ENCODE assay signal across 12 mouse cellular contexts in the genomic region with DNA sequence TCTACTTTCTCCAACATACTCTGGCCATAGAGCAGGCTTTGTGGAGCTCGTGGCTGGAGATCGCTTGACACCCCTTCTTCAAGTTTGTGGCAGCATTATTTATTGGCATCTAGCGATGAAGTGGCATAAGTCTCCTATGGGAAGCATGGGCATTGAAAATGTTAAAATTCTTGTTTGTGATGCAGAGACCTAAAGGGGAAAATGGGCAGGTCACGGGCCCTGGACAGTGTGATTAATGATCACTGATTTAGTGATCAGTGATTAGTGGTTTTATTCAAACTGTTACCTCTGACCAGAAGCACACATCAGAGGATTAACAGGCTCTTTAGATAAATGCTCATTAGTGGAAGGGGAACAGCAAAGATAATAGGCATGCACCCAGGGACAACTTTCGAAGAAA. TPM values are rescaled to one million over a fixed set of nuclear protein-coding genes. Genes with fewer than 3 reads are reported as not detected.
DNase-seq lines count a peak whose midpoint lies in the region; ATAC-seq and TF ChIP-seq lines count a peak whose summit lies in the region.
"Had no signal": no experiment of that assay in that cellular context is flagged by ENCODE, and none has a peak within 500 bp of the region (broad histone marks: within the 10 kb centered on the region; RNA-seq: fewer than 3 reads in every experiment).

No protein-coding gene starts in this region.

- no peak for DNase-seq in heart, postnatal 4 days
- no peak for DNase-seq in limb, embryonic 14.5 days (ENCODE audit: low spot score)
- DNase-seq in frontal cortex, postnatal 10 days (ENCODE audit: low spot score in 2 of 2) = no peak
- DNase-seq in lung, postnatal 36 days = no peak
- no peak for DNase-seq in urinary bladder, postnatal 36 days (ENCODE audit: low spot score in 2 of 2)
- DNase-seq: adrenal gland, adult 2 months; kidney, adult 8-10 months had no signal

- no peak for ATAC-seq in heart, embryonic 14.5 days (ENCODE audit: insufficient number of reproducible peaks, insufficient read depth, low FRiP score, low read depth)
- no peak for ATAC-seq in embryonic facial prominence, embryonic 12.5 days (ENCODE audit: insufficient number of reproducible peaks, insufficient read depth, low FRiP score, low TSS enrichment)
- peak; percentile 7; the same call in 1 of the 2 replicates for ATAC-seq in forebrain, embryonic 12.5 days (ENCODE audit: low FRiP score)
- ATAC-seq in limb, embryonic 14.5 days (ENCODE audit: low FRiP score, low read depth) = no peak

- TF ChIP-seq POLR2A in limb, embryonic 14.5 days (IDR thresholded peaks at IDR 0.05; ENCODE audit: borderline replicate concordance, extremely low read depth, insufficient read depth, insufficient read length) = no peak

- H3K9ac ChIP-seq in heart, embryonic 14.5 days (ENCODE audit: low read length) = peak overlapping the region; percentile 93
- H3K9ac ChIP-seq in embryonic facial prominence, embryonic 12.5 days = no peak overlapping the region
- peak overlapping the region; percentile 77; the same call in 1 of the 2 replicates for H3K9ac ChIP-seq in forebrain, embryonic 12.5 days
- peak overlapping the region; percentile 87 for H3K9ac ChIP-seq in limb, embryonic 14.5 days (ENCODE audit: low read depth, low read length, severe bottlenecking)

- H3K27me3 ChIP-seq in heart, embryonic 14.5 days (ENCODE audit: control insufficient read depth, insufficient read depth, low read length) = no peaks in the 10 kb centered on the region
- H3K27me3 ChIP-seq in embryonic facial prominence, embryonic 12.5 days = peaks cover 22% of the 10 kb centered on the region
- H3K27me3 ChIP-seq in forebrain, embryonic 12.5 days = peaks cover 57% of the 10 kb centered on the region
- peaks cover 12% of the 10 kb centered on the region; the same call in 1 of the 2 replicates for H3K27me3 ChIP-seq in limb, embryonic 14.5 days (ENCODE audit: control insufficient read depth, insufficient read depth, low read length)

- peak overlapping the region; percentile 60 to 83; a peak in 3 of 4 replicates for H3K4me3 ChIP-seq in heart, embryonic 14.5 days (ENCODE audit: control insufficient read depth in 1 of 2, insufficient read depth in 1 of 2, low read depth in 1 of 2, low read length in 2 of 2)
- H3K4me3 ChIP-seq in embryonic facial prominence, embryonic 12.5 days = peak overlapping the region; percentile 64
- H3K4me3 ChIP-seq in forebrain, embryonic 12.5 days (replicated peaks) = peak overlapping the region; percentile 67
- H3K4me3 ChIP-seq in limb, embryonic 14.5 days (replicated peaks; ENCODE audit: low read length) = peak overlapping the region; percentile 80
- H3K4me3 ChIP-seq: layer of hippocampus, adult 2 months had no signal

- no peaks in the 10 kb centered on the region for H3K36me3 ChIP-seq in heart, embryonic 14.5 days (ENCODE audit: control insufficient read depth, insufficient read depth, low read length)
- no peaks in the 10 kb centered on the region for H3K36me3 ChIP-seq in embryonic facial prominence, embryonic 12.5 days
- no peaks in the 10 kb centered on the region for H3K36me3 ChIP-seq in forebrain, embryonic 12.5 days (replicated peaks)
- no peaks in the 10 kb centered on the region for H3K36me3 ChIP-seq in limb, embryonic 14.5 days (ENCODE audit: control insufficient read depth, insufficient read depth, low read length)
- H3K36me3 ChIP-seq: hindbrain, embryonic 13.5 days had no signal

- peak overlapping the region; percentile 1 to 93; a peak in 2 of 4 replicates for H3K27ac ChIP-seq in heart, embryonic 14.5 days (replicated peaks in 1 of 2; ENCODE audit: control insufficient read depth in 1 of 2, insufficient read depth in 1 of 2, low read depth in 2 of 2, low read length in 2 of 2)
- H3K27ac ChIP-seq in embryonic facial prominence, embryonic 12.5 days = no peak overlapping the region
- H3K27ac ChIP-seq in forebrain, embryonic 12.5 days = peak overlapping the region; percentile 79
- peak overlapping the region; percentile 89; the same call in 1 of the 2 replicates for H3K27ac ChIP-seq in limb, embryonic 14.5 days (replicated peaks; ENCODE audit: low read depth, low read length)
- H3K27ac ChIP-seq: hindbrain, embryonic 13.5 days; layer of hippocampus, adult 2 months had no signal

- peaks cover 10 to 45% of the 10 kb centered on the region in 2 experiments for H3K4me1 ChIP-seq in heart, embryonic 14.5 days (ENCODE audit: control insufficient read depth in 2 of 2, insufficient read depth in 2 of 2, low read length in 2 of 2)
- peaks cover 34% of the 10 kb centered on the region for H3K4me1 ChIP-seq in embryonic facial prominence, embryonic 12.5 days
- H3K4me1 ChIP-seq in forebrain, embryonic 12.5 days = peaks cover 49% of the 10 kb centered on the region
- peaks cover 35% of the 10 kb centered on the region for H3K4me1 ChIP-seq in limb, embryonic 14.5 days (ENCODE audit: control insufficient read depth, insufficient read depth, low read length)

- no peaks in the 10 kb centered on the region for H3K9me3 ChIP-seq in heart, embryonic 14.5 days (ENCODE audit: control insufficient read depth, low read length)
- no peaks in the 10 kb centered on the region for H3K9me3 ChIP-seq in embryonic facial prominence, embryonic 12.5 days
- H3K9me3 ChIP-seq in forebrain, embryonic 12.5 days = no peaks in the 10 kb centered on the region
- no peaks in the 10 kb centered on the region for H3K9me3 ChIP-seq in limb, embryonic 14.5 days (ENCODE audit: control insufficient read depth, low read length)
- H3K9me3 ChIP-seq: hindbrain, embryonic 13.5 days had no signal

- H3K4me2 ChIP-seq in heart, embryonic 14.5 days (ENCODE audit: low read length) = peak overlapping the region; percentile 87
- H3K4me2 ChIP-seq in embryonic facial prominence, embryonic 12.5 days (replicated peaks) = peak overlapping the region; percentile 98
- H3K4me2 ChIP-seq in forebrain, embryonic 12.5 days = peak overlapping the region; percentile 94
- H3K4me2 ChIP-seq in limb, embryonic 14.5 days (replicated peaks; ENCODE audit: low read depth, low read length, severe bottlenecking) = peak overlapping the region; percentile 84

- WGBS in heart, embryonic 14.5 days = 19% methylated on average over 5 of the region's 5 CpGs
- 14% methylated on average over 5 of the region's 5 CpGs for WGBS in embryonic facial prominence, embryonic 12.5 days
- WGBS in forebrain, embryonic 12.5 days = 6% methylated on average over 5 of the region's 5 CpGs
- 4% methylated on average over 5 of the region's 5 CpGs for WGBS in limb, embryonic 14.5 days

RNA-seq across cellular contexts. Expression of gene Creb5, which starts 2.6 kb away (rescaled TPM):
- 36.0 and 38.3 TPM in 2 replicates for polyA plus RNA-seq in heart, embryonic 14.5 days (2014; fragmentation: Nextera tagmentation; extraction: Ambion mirVana)
- 10 to 100 TPM; 49.5 to 51.6 TPM for total RNA-seq in heart, postnatal 4 days (2021)
- polyA plus RNA-seq in embryonic facial prominence, embryonic 12.5 days (2016; fragmentation: Nextera tagmentation; extraction: Ambion mirVana) = 29.5 and 30.3 TPM in 2 replicates
- polyA plus RNA-seq in forebrain, embryonic 12.5 days (2016; fragmentation: Nextera tagmentation; extraction: Ambion mirVana) = 30.8 and 38.9 TPM in 2 replicates
- polyA plus RNA-seq in limb, embryonic 14.5 days (2012; rRNA removed) = 20.0 and 27.5 TPM in 2 replicates
- polyA plus RNA-seq in limb, embryonic 14.5 days (2014; fragmentation: Nextera tagmentation; extraction: Ambion mirVana) = 46.1 and 61.2 TPM in 2 replicates
